Mouse (Mus musculus): ENCODE data around the gene Ap1m1.

GRCm38 (mm10) chr8:72192065-72192464 is 47.8 kb upstream of the Ap1m1 start:
- TF ChIP-seq POLR2A (IDR thresholded peaks at IDR 0.05; ENCODE audit: extremely low read depth, insufficient read depth, low read length): no peak
- TF ChIP-seq CTCF (IDR thresholded peaks at IDR 0.05; ENCODE audit: low read depth, low read length): no peak

Measured in liver, adult 2 months (tissue).